ENCODE assay signal across 24 mouse cellular contexts in genomic region chr2:31990961-31991360, GRCm38 (mm10). TPM values are rescaled to one million over a fixed set of nuclear protein-coding genes. Genes with fewer than 3 reads are reported as not detected.
"Had no signal": no experiment of that assay in that cellular context is flagged by ENCODE, and none has a peak within 500 bp of the region (broad histone marks: within the 10 kb centered on the region; RNA-seq: fewer than 3 reads in every experiment).

No protein-coding gene starts in this region.

- H3K4me3 ChIP-seq: layer of hippocampus, adult 2 months; limb, embryonic 10.5 days; limb, embryonic 13.5 days; liver, embryonic 12.5 days; liver, embryonic 15.5 days; megakaryocyte, embryonic 14.5 days; midbrain, embryonic 10.5 days; midbrain, embryonic 13.5 days; myocyte; neural tube, embryonic 13.5 days had no signal

- H3K4me1 ChIP-seq: limb, embryonic 10.5 days; limb, embryonic 13.5 days; liver, embryonic 12.5 days; liver, embryonic 15.5 days; midbrain, embryonic 10.5 days; midbrain, embryonic 13.5 days; neural tube, embryonic 13.5 days had no signal

- ATAC-seq: inflammation-experienced regulatory T-cells, adult 6 months; intestine, embryonic 16.5 days; liver, embryonic 12.5 days; midbrain, embryonic 13.5 days; midbrain, embryonic 16.5 days had no signal

- DNase-seq: kidney, adult 2 months; kidney, postnatal 10 days; layer of hippocampus, adult 9-11 months; liver; lung, embryonic 14.5 days; right cerebral cortex, postnatal 4 days; thymus, adult 2 months; thymus, postnatal 14 days; thymus, postnatal 4 days had no signal

RNA-seq across cellular contexts. Expression of gene Aif1l, which starts 41.0 kb away (rescaled TPM):
- total RNA-seq: monocyte, adult 5-6 weeks had no signal
- polyA plus RNA-seq: macrophage had no signal
